Mouse (Mus musculus): ENCODE measurements around the gene Sobp. TPM values are rescaled to one million over a fixed set of nuclear protein-coding genes. Genes with fewer than 3 reads are reported as not detected.

Gene Sobp
- polyA plus RNA-seq, 1 experiment from 2014 or later, result 1.1 TPM

DNA sequence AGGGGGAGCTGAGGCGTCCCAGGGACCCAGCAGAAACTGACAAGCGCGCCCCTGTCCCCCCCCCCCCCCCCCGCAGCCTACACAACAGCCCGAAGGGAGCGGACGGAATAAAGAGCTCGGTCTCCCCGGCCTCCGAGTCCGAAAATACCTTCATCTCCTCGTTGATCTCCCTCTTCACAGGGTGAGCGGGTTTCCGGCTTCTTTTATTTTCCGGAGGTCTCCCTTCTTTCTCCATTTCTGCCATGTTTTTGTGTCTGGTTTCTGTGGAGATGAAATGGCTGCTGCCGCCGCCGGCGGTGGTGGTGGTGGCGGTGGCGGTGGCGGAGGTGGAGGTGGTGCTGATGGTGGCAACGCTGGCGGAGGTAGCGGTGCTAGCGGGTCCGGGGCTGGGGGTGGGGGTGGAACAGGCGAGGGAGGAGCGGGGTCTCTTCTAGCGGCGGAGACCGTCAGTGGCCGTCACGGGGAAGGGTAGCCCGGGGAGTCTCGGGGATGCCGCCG, 453 bp downstream of the Sobp start:
- peak overlapping the region; percentile 62 for H3K9ac ChIP-seq
- 0 out of 2 replicates have a peak, but pooled peaks cover 15% of the 10 kb centered on the region for H3K4me1 ChIP-seq (replicated peaks)
- H3K4me3 ChIP-seq (replicated peaks), result peak overlapping the region; percentile 72
- no peaks in the 10 kb centered on the region for H3K36me3 ChIP-seq
- peak; percentile 55 for ATAC-seq
- H3K27me3 ChIP-seq (replicated peaks), result peaks cover 28% of the 10 kb centered on the region
- peak overlapping the region; percentile 65 for H3K27ac ChIP-seq
- under 1% methylated on average over 35 of the region's 38 CpGs for WGBS
- no peaks in the 10 kb centered on the region for H3K9me3 ChIP-seq
- peak overlapping the region; percentile 95 for H3K4me2 ChIP-seq (replicated peaks)

DNA sequence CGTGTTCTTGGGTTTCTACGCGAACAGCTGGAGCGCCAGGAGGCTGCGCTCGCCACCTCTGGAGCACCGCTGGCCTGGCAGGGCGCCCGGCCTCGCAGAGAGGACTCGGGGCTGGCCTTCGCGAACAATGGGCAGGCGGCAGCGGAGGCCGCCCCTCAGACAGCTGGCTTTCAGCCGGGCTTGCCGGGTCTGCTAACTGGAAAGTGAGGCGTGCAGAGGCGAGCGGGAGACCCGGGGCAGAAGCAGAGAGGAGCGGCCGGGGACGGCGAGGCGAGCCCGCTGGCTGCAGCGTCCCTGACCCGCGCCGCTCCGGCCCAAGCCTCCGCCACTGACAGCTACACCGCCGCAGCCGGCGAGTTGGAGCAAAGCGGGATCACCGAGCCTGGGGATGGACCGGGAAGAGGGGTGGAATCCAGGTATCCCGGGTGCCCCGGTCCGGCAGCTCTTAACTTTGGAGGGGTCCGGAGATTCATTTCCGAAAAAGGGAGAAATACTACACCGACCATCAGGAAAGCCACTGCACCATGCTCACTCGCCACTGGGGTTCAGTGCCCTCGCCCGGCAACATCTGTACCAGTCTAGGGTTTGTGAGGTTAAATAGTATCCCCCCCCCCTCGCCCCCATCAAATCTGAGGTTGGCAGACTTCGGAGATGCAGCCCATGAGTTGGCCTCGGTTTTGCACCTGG, 1.0 kb downstream of the Sobp start:
- H3K9ac ChIP-seq, result peak overlapping the region; percentile 62
- peak overlapping the region; percentile 72 for H3K4me3 ChIP-seq (replicated peaks)
- ATAC-seq, result peak; percentile 67; the same call in 1 of the 2 replicates
- H3K9me3 ChIP-seq, result no peaks in the 10 kb centered on the region
- no peaks in the 10 kb centered on the region for H3K36me3 ChIP-seq
- H3K27me3 ChIP-seq (replicated peaks), result peaks cover 28% of the 10 kb centered on the region
- 0 out of 2 replicates have a peak, but pooled peaks cover 15% of the 10 kb centered on the region for H3K4me1 ChIP-seq (replicated peaks)
- peak overlapping the region; percentile 95 for H3K4me2 ChIP-seq (replicated peaks)
- H3K27ac ChIP-seq, result 0 out of 2 replicates have a peak overlapping the region, but pooled peaks have one; percentile 32
- under 1% methylated on average over 53 of the region's 53 CpGs for WGBS

DNA sequence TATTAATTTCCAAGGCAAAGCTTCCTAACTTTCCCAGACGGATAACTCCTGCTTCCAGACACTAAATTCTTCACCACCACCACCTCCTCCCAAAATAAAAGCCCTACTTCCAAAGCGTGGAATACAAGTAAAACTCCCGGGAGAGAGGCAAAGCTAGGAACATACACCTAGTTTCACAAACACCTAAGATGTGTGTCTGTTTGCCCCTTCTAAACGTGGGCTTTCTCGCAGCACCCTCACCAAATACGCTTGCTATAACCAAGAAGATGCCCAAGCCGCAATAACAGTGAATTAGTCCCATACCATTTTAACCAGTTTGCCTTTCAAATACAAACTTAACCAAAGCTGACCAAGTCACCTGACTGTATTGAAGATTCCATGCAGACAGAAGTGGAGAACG, 1.8 kb downstream of the Sobp start:
- 0 out of 2 replicates have a peak, but pooled peaks cover 15% of the 10 kb centered on the region for H3K4me1 ChIP-seq (replicated peaks)
- H3K27ac ChIP-seq, result no peak overlapping the region
- 10% methylated on average over 8 of the region's 8 CpGs for whole genome bisulfite sequencing
- ATAC-seq, result no peak
- peak overlapping the region; percentile 95 for H3K4me2 ChIP-seq (replicated peaks)
- H3K36me3 ChIP-seq, result no peaks in the 10 kb centered on the region
- H3K9ac ChIP-seq, result no peak overlapping the region
- H3K4me3 ChIP-seq (replicated peaks), result peak overlapping the region; percentile 72
- H3K9me3 ChIP-seq, result no peaks in the 10 kb centered on the region
- peaks cover 28% of the 10 kb centered on the region for H3K27me3 ChIP-seq (replicated peaks)

DNA sequence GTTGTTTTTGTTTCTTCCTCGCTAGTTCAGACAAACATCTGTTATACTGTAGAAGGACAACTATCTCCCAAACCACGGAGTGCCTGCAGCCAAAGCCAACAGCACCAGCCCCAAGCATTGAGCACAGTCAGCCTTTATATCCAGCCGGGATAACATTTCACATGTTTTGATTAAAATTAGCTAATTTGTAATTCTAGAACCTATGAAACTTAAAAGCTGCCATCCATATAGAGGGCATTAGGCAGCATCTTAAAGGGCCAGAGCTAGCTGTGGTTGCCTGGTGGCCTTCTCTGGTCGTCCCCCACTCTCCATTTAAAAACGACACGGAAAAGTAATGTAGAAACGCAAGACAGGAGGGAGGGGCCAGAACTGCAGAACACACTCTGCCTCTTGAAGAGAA, 2.3 kb downstream of the Sobp start:
- ATAC-seq, result no peak
- Histone ChIP-seq H3K9ac (no peak overlapping the region), H3K9me3 (no peaks in the 10 kb centered on the region), H3K27me3 (replicated peaks) (peaks cover 28% of the 10 kb centered on the region), H3K4me3 (replicated peaks) (no peak overlapping the region), H3K4me2 (replicated peaks) (peak overlapping the region; percentile 95), H3K36me3 (no peaks in the 10 kb centered on the region), H3K27ac (no peak overlapping the region), H3K4me1 (replicated peaks) (0 out of 2 replicates have a peak, but pooled peaks cover 15% of the 10 kb centered on the region)
- 11% methylated on average over 7 of the region's 7 CpGs for WGBS

DNA sequence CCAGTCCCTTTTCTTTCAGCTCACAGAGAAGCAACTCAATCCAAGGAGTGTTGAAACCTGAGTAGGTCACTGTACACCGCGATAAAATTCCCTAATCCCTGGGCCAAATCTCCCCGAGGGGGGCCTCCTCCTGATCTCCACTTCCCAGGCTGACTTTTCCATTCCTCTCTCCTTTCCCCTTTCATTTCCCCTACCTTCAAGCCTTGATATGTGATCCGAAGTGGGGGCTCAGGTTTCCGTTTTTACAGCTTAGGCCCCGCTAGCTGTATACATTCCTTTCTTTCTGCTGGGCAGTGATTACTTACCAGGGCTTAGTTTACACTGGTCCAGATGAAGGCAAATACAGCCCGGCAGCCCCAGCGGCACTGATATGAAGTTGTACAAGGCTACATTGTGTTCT, 3.2 kb downstream of the Sobp start:
- Histone ChIP-seq H3K27ac (no peak overlapping the region), H3K36me3 (no peaks in the 10 kb centered on the region), H3K9me3 (no peaks in the 10 kb centered on the region), H3K27me3 (replicated peaks) (peaks cover 28% of the 10 kb centered on the region), H3K9ac (no peak overlapping the region), H3K4me3 (replicated peaks) (no peak overlapping the region), H3K4me2 (replicated peaks) (0 out of 2 replicates have a peak overlapping the region, but pooled peaks have one; percentile 18), H3K4me1 (replicated peaks) (0 out of 2 replicates have a peak, but pooled peaks cover 15% of the 10 kb centered on the region)
- ATAC-seq, result no peak
- 8% methylated on average over 8 of the region's 8 CpGs for WGBS

DNA sequence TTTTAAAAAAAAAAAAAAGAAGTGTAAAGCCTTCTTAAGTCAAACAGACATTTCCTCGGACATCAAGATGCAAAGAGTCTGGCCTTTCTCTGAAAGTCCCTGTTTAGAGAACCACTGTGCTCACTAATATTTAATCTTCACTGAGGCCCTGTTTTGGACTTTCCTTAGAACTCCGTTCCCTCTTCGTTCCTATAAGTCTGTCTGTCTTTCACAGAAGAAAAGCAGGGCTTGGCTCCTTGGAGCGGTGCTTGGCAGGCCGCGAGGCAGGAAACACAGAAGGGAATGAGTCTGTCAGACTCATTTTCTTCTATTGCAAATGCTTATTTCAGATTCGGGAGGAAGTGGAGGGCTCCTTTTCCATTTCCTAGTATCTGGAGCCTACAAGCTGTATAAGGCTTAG, 5.5 kb downstream of the Sobp start:
- Histone ChIP-seq H3K4me1 (replicated peaks) (0 out of 2 replicates have a peak, but pooled peaks cover 13% of the 10 kb centered on the region), H3K36me3 (no peaks in the 10 kb centered on the region), H3K27me3 (replicated peaks) (peaks cover 8% of the 10 kb centered on the region; the same call in 1 of the 2 replicates), H3K27ac (no peak overlapping the region), H3K4me3 (replicated peaks) (no peak overlapping the region), H3K9me3 (no peaks in the 10 kb centered on the region), H3K9ac (no peak overlapping the region), H3K4me2 (replicated peaks) (no peak overlapping the region)
- no peak for ATAC-seq
- 64% methylated on average over 7 of the region's 7 CpGs for WGBS

DNA sequence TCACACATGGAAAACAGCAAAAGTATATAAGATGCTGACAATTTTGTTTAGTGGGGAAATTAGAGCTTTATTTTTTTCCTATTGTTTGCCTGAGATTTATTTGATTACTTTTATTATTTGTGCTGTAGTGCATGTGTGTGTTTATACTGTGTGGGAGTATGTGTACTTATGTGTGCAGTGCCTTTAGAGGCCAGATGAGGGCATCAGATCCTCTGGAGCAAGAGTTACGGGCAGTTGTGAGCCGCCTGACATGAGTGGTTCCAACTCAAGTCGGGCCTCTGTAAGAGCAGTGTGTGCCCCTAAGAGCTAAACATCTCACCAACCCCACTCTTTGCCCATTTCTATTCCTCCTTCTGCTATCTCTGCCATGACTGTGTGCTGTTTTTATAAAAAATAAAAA, 7.5 kb downstream of the Sobp start:
- H3K4me3 ChIP-seq (replicated peaks), result no peak overlapping the region
- no peak overlapping the region for H3K9ac ChIP-seq
- H3K36me3 ChIP-seq, result no peaks in the 10 kb centered on the region
- no peaks in the 10 kb centered on the region for H3K9me3 ChIP-seq
- H3K27ac ChIP-seq, result no peak overlapping the region
- no peak for ATAC-seq
- H3K27me3 ChIP-seq (replicated peaks), result no peaks in the 10 kb centered on the region
- 0 out of 2 replicates have a peak, but pooled peaks cover 5% of the 10 kb centered on the region for H3K4me1 ChIP-seq (replicated peaks)
- no peak overlapping the region for H3K4me2 ChIP-seq (replicated peaks)
- 94% methylated on average over 3 of the region's 3 CpGs for WGBS

DNA sequence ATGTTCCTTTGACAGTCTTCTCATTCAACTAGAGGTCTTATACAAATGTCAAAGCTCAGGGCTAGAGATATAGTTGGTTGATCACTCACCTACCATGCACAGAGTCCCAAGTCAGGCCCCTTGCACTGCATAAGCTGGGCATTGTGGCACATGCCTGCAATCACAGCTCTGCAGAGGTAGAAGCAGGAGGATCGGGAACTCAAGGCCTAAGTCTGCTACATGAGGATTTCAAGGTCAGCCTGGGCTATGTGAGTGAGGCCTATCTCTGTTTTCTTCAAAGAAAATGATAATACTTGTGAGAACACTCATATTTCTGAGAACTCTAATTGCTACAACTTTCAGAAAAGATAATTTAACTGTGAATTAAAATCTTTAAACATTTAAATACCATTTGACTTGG, 8.2 kb downstream of the Sobp start:
- no peak overlapping the region for H3K4me2 ChIP-seq (replicated peaks)
- H3K9ac ChIP-seq, result no peak overlapping the region
- H3K9me3 ChIP-seq, result no peaks in the 10 kb centered on the region
- H3K27me3 ChIP-seq (replicated peaks), result no peaks in the 10 kb centered on the region
- no peak overlapping the region for H3K4me3 ChIP-seq (replicated peaks)
- 88% methylated on average over 1 of the region's 1 CpGs for WGBS
- H3K27ac ChIP-seq, result no peak overlapping the region
- 0 out of 2 replicates have a peak, but pooled peaks cover 2% of the 10 kb centered on the region for H3K4me1 ChIP-seq (replicated peaks)
- no peaks in the 10 kb centered on the region for H3K36me3 ChIP-seq
- no peak for ATAC-seq

DNA sequence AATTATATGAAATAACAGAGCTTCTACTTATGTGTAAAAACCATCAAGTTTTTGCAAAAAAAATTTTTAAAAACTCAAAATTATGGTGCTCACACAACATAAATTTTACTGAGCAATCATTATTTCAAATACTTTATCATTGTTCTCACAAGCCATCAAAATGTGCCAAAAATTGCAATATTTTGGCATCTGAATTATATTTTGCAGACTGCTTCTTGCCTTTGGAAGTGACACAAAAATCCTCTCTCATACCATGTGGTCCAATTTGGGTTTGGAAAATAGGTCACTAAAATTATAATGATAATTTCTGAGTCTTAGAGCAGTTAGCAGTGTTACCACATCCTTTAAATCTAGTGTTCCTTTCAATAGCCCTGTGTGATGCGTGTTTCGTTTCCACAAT, 9.9 kb downstream of the Sobp start:
- H3K4me1 ChIP-seq (replicated peaks), result no peaks in the 10 kb centered on the region
- no peak overlapping the region for H3K9ac ChIP-seq
- H3K9me3 ChIP-seq, result no peaks in the 10 kb centered on the region
- H3K27me3 ChIP-seq (replicated peaks), result no peaks in the 10 kb centered on the region
- H3K27ac ChIP-seq, result no peak overlapping the region
- no peak for ATAC-seq
- H3K36me3 ChIP-seq, result no peaks in the 10 kb centered on the region
- no peak overlapping the region for H3K4me3 ChIP-seq (replicated peaks)
- no peak overlapping the region for H3K4me2 ChIP-seq (replicated peaks)
- 99% methylated on average over 2 of the region's 2 CpGs for WGBS

DNA sequence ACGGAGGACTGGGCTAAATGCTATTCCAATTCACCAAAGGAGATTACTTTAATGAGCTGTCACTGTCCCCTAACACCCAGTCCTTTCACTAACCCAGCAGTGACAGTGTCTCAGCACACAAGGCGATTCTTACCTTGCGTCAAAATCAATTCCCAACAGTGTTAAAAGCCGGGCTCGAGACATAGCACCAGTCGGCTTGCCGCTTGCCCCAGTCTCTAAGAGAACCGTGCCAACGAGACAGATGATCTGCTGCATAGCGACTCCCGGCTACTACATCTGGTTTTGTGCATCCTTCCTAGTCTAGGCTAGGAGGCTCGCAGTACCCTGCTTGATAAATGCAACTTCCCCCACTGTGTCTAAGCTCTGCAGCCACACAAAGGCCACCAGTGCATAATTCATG, 12.0 kb downstream of the Sobp start:
- Histone ChIP-seq H3K4me3 (replicated peaks) (no peak overlapping the region), H3K9me3 (no peaks in the 10 kb centered on the region), H3K36me3 (no peaks in the 10 kb centered on the region), H3K27ac (no peak overlapping the region), H3K4me2 (replicated peaks) (no peak overlapping the region), H3K4me1 (replicated peaks) (no peaks in the 10 kb centered on the region), H3K9ac (no peak overlapping the region), H3K27me3 (replicated peaks) (no peaks in the 10 kb centered on the region)
- no peak for ATAC-seq
- 80% methylated on average over 12 of the region's 12 CpGs for WGBS

DNA sequence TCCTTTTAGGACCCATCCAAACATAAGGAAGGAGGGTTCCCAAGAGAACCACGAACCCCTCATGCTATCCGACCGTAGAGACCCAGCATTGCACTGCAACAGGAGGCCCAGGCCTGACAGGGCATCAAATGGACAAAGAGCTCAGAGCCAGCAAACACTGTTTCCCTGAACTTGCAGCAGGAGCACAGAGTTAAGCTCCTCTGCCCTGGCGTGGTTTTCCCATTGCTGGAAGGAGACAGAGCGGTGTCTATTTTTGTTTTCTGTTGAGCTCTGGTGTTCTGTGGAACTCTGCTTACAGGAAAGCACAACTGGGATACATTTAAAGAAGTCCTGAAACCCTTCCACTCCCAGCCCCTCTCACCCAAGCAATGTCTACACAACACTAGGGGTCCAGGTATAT, 15.0 kb downstream of the Sobp start:
- H3K27me3 ChIP-seq (replicated peaks), result no peaks in the 10 kb centered on the region
- no peaks in the 10 kb centered on the region for H3K36me3 ChIP-seq
- H3K27ac ChIP-seq, result no peak overlapping the region
- no peak for ATAC-seq
- no peak overlapping the region for H3K4me2 ChIP-seq (replicated peaks)
- 80% methylated on average over 5 of the region's 5 CpGs for WGBS
- H3K4me1 ChIP-seq (replicated peaks), result peaks cover 7% of the 10 kb centered on the region; the same call in 1 of the 2 replicates
- H3K9ac ChIP-seq, result no peak overlapping the region
- no peak overlapping the region for H3K4me3 ChIP-seq (replicated peaks)
- H3K9me3 ChIP-seq, result no peaks in the 10 kb centered on the region

DNA sequence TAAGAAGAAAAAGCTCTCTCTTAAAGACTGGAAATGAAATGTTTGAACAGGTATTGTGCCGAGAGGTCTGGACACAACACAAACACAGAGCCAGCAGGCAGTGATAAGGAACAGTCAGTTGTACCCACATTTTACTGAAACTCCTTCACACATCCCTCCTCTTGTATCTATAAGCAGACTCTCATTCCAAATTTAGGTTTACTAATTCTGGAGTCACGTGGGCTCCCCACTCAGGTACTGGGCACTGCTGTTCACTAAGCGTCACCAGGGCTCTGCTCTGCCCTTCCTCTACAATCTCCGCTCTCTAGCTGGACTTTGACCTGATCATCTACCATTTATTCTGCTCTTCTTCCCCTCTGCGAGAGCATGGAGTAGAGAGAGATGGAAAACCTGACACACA, 15.4 kb downstream of the Sobp start:
- no peak overlapping the region for H3K27ac ChIP-seq
- peaks cover 7% of the 10 kb centered on the region; the same call in 1 of the 2 replicates for H3K4me1 ChIP-seq (replicated peaks)
- no peak overlapping the region for H3K4me3 ChIP-seq (replicated peaks)
- H3K9ac ChIP-seq, result no peak overlapping the region
- H3K9me3 ChIP-seq, result no peaks in the 10 kb centered on the region
- H3K27me3 ChIP-seq (replicated peaks), result no peaks in the 10 kb centered on the region
- WGBS, result 70% methylated on average over 5 of the region's 5 CpGs
- H3K36me3 ChIP-seq, result no peaks in the 10 kb centered on the region
- no peak for ATAC-seq
- no peak overlapping the region for H3K4me2 ChIP-seq (replicated peaks)

Data from intestine, embryonic 15.5 days (tissue).